Mouse (Mus musculus) ES-E14 (cell line): ENCODE results near the gene Mbd4. TPM values are rescaled to one million over a fixed set of nuclear protein-coding genes. Genes with fewer than 3 reads are reported as not detected.

Experiments
- DNase-seq: peaks from one replicate; pipeline ENCODE4 v3.0.0-alpha.2; 2013; ENCODE audit warnings: low read depth, low spot score
- H3K27ac ChIP-seq: 2 replicates; pipeline ENCODE4 v1.5.1; 2012; ENCODE audit warnings: low read depth, mild to moderate bottlenecking, low read length, moderate library complexity, mixed read lengths; ENCODE audit not compliant: poor library complexity, insufficient read depth, severe bottlenecking
- H3K36me3 ChIP-seq: 2 replicates; pipeline ENCODE4 v1.6.1; 2012; ENCODE audit warnings: mild to moderate bottlenecking, low read length, moderate library complexity, mixed read lengths; ENCODE audit not compliant: control insufficient read depth, poor library complexity, insufficient read depth, severe bottlenecking
- H3K4me1 ChIP-seq, 2 experiments: fragments of 150-350 bp in 1 of 2; sonication (generic) in 1 of 2; 2 replicates each; pipeline ENCODE4 v1.6.1; 2012; ENCODE audit warnings: low read length in 2 of 2, mild to moderate bottlenecking in 1 of 2, mixed read lengths in 1 of 2; ENCODE audit not compliant: control insufficient read depth in 2 of 2, insufficient read depth in 2 of 2, poor library complexity in 1 of 2
- H3K4me3 ChIP-seq, 2 experiments: fragments of 150-350 bp in 1 of 2; sonication (generic) in 1 of 2; 2 replicates each; pipeline ENCODE4 v1.5.1; 2012; ENCODE audit warnings: low read length in 2 of 2, low read depth in 1 of 2, mild to moderate bottlenecking in 1 of 2, mixed read lengths in 1 of 2; ENCODE audit not compliant: insufficient read depth in 1 of 2, poor library complexity in 1 of 2, severe bottlenecking in 1 of 2
- H3K9ac ChIP-seq: 2 replicates; pipeline ENCODE4 v1.6.1; 2012; ENCODE audit warnings: low read depth, mild to moderate bottlenecking, low read length, mixed read lengths; ENCODE audit not compliant: poor library complexity, insufficient read depth, severe bottlenecking
- H3K9me3 ChIP-seq: fragments of 150-350 bp; sonication (generic); 2 replicates; pipeline ENCODE4 v1.6.1; 2012; ENCODE audit warnings: low read depth, mild to moderate bottlenecking, low read length; ENCODE audit not compliant: control insufficient read depth, insufficient read depth
- MAFK ChIP-seq: IDR thresholded peaks from 2 replicates; pipeline ENCODE4 v1.6.1; 2014; ENCODE audit warnings: mild to moderate bottlenecking, low read depth, low read length, inconsistent platforms; ENCODE audit not compliant: insufficient read depth
- ZNF384 ChIP-seq: IDR thresholded peaks from 2 replicates; pipeline ENCODE4 v1.6.1; 2012; ENCODE audit warnings: low read depth, low read length, inconsistent platforms
- in situ Hi-C, 2 experiments: fragments of 600-800 bp; cut with MboI; formaldehyde crosslinking; loops; one replicate each; pipeline ENCODE4 v1.15.1; 2025; ENCODE audit warnings: low sequenced_read_pairs in 2 of 2, inconsistent platforms in 1 of 2; ENCODE audit not compliant: unreplicated experiment in 2 of 2
- total RNA-seq: library from RNA; depleted of rRNA; stranded (reverse); fragments of 300-350 nt; gene quantifications from 2 replicates; pipeline ENCODE4 v1.2.3, GENCODE M21; 2012; rRNA removed

Gene Mbd4
- total RNA-seq, 1 experiment: 15.1 TPM

- no peak overlapping the region for H3K4me3 ChIP-seq
- H3K36me3 ChIP-seq: peaks cover 50% of the 10 kb centered on the region; the same call in 1 of the 2 replicates
- TF ChIP-seq MAFK: no peak
- no peak for TF ChIP-seq ZNF384
- in situ Hi-C loops: no loop called here
- no peaks in the 10 kb centered on the region for H3K9me3 ChIP-seq
- peaks cover 0 to 4% of the 10 kb centered on the region in 2 experiments; a peak in 2 of 4 replicates for H3K4me1 ChIP-seq
- H3K9ac ChIP-seq: no peak overlapping the region
- no peak overlapping the region for H3K27ac ChIP-seq
- no peak for DNase-seq
These were observed 62.2 kb downstream of the Mbd4 start for GRCm38 (mm10) chr6:115791016-115791415.

Other genes with a start within 250 kb of the Mbd4 start
- gene Raf1, start 176.7 kb downstream of the Mbd4 start, total RNA-seq: 128 and 140 TPM in 2 replicates
- gene Tmem40, start 91.0 kb downstream of the Mbd4 start, total RNA-seq: 18.4 and 21.9 TPM in 2 replicates
- gene Cand2, start 78.8 kb downstream of the Mbd4 start, total RNA-seq: 10.7 and 10.8 TPM in 2 replicates
- gene Rpl32, start 44.6 kb downstream of the Mbd4 start, total RNA-seq: 2,783 and 3,173 TPM in 2 replicates
- 1.3 and 1.4 TPM in 2 replicates for gene Efcab12, start 15.0 kb downstream of the Mbd4 start, total RNA-seq
- gene Ift122, start 99 bp upstream of the Mbd4 start, total RNA-seq: 8.5 and 10.4 TPM in 2 replicates
- 0.13 and 0.42 TPM in 2 replicates for gene Rho, start 78.4 kb upstream of the Mbd4 start, total RNA-seq
- not detected in 2 replicates for gene H1foo, start 91.6 kb upstream of the Mbd4 start, total RNA-seq
- 2.6 and 8.7 TPM in 2 replicates for gene Plxnd1, start 141.6 kb upstream of the Mbd4 start, total RNA-seq